ENCODE assay signal across 8 mouse cellular contexts in the genomic region with DNA sequence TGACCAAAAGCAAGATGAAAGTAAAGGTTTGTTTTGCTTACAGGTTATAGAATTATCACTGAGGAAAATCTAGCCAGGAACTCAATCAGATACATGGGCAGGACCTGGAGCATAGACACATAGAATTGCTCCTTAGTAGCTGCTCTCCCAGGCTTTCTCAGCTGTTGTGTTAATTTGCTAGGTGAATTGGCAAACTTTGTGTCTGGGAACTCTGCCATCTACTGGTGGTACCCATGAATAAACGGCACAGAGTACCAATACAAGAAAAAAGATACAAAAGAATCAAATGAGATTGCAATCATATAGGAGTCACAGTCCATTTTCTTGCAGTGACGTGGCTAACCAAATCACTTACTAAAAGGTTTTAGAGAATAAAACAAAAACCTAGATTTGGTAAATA.
DNase-seq lines count a peak whose midpoint lies in the region; ATAC-seq and TF ChIP-seq lines count a peak whose summit lies in the region.
"Had no signal": no experiment of that assay in that cellular context is flagged by ENCODE, and none has a peak within 500 bp of the region (broad histone marks: within the 10 kb centered on the region; RNA-seq: fewer than 3 reads in every experiment).

No protein-coding gene starts in this region.

- no peak overlapping the region for H3K4me3 ChIP-seq in CH12.LX (replicated peaks in 1 of 3; ENCODE audit: low read depth in 2 of 3, low read length in 2 of 3, poor library complexity in 1 of 3)

- H3K9ac ChIP-seq in CH12.LX (ENCODE audit: insufficient read depth, low read depth), result no peak overlapping the region

- peak; percentile 6 for DNase-seq in kidney, adult 9 months
- DNase-seq in kidney, postnatal 4 days, result no peak
- DNase-seq in CH12.LX (ENCODE audit: extremely low read depth) (peak; percentile 42), MEL-GATA-1-ER (ENCODE audit: extremely low read depth, low read depth) (peak; percentile 4)
- no peak for DNase-seq in urinary bladder, adult 2 months (ENCODE audit: low spot score)
- DNase-seq in gastrocnemius, postnatal 14 days, result no peak
- DNase-seq: thymus, postnatal 25 days had no signal

- no peaks in the 10 kb centered on the region for H3K9me3 ChIP-seq in CH12.LX (replicated peaks; ENCODE audit: low read length)

- H3K4me2 ChIP-seq in CH12.LX (ENCODE audit: insufficient read depth, low read depth, poor library complexity, severe bottlenecking), result no peak overlapping the region

- no peak overlapping the region for H3K27ac ChIP-seq in CH12.LX (ENCODE audit: insufficient read depth, low read depth)

- dilution Hi-C loops in CH12.LX (cut with MboI; ENCODE audit: extremely low pct_ligation_motif_present, extremely low pct_unique_long_range_greater_than_20kb, low sequenced_read_pairs), result no loop called here

- TF ChIP-seq RAD21 in CH12.LX (IDR thresholded peaks at IDR 0.05; ENCODE audit: low read depth, low read length), result peak; percentile 46

- no peak for TF ChIP-seq POLR2A in CH12.LX (IDR thresholded peaks at IDR 0.05; ENCODE audit: low read depth, low read length)

- no peaks in the 10 kb centered on the region for H3K36me3 ChIP-seq in CH12.LX (replicated peaks in 1 of 2; ENCODE audit: control insufficient read depth in 1 of 2, insufficient read depth in 1 of 2, low read length in 1 of 2)

- H3K27me3 ChIP-seq in CH12.LX (replicated peaks), result no peaks in the 10 kb centered on the region

- TF ChIP-seq CTCF in CH12.LX (conservative IDR thresholded peaks at IDR 0.05 in 1 of 2, IDR thresholded peaks at IDR 0.05 in 1 of 2; ENCODE audit: low read depth in 2 of 2, low read length in 2 of 2), result peak; percentile 65 to 72

- H3K4me1 ChIP-seq in CH12.LX (ENCODE audit: control insufficient read depth in 1 of 2, insufficient read depth in 2 of 2), result no peaks in the 10 kb centered on the region

- intact Hi-C loops in gastrocnemius, postnatal 14 days (cut with DNase I; ENCODE audit: low total_unique reads), result no loop called here

- H3K79me2 ChIP-seq in CH12.LX (replicated peaks; ENCODE audit: control insufficient read depth, extremely low read depth, insufficient read depth, poor library complexity, severe bottlenecking), result no peaks in the 10 kb centered on the region

- in situ Hi-C loops in CH12.LX (cut with MboI; ENCODE audit: low pct_ligation_motif_present, low pct_unique_long_range_greater_than_20kb, low sequenced_read_pairs), result no loop called here

- ATAC-seq in hematopoietic stem cell, adult 5-6 weeks (replicated peaks in 1 of 2; ENCODE audit: insufficient read depth in 1 of 2, low FRiP score in 2 of 2, low TSS enrichment in 1 of 2, low read depth in 1 of 2, poor library complexity in 2 of 2, severe bottlenecking in 2 of 2), result peak; percentile 37 to 60; a peak in 1 of 4 replicates

- no peak for TF ChIP-seq EP300 in CH12.LX (IDR thresholded peaks at IDR 0.05; ENCODE audit: low read length)

TF ChIP-seq in CH12.LX, 34 proteins besides CTCF, POLR2A, EP300 and RAD21:
- no peak for TF ChIP-seq TCF12 (IDR thresholded peaks at IDR 0.05; ENCODE audit: low read depth, low read length)
- TF ChIP-seq SMC3 (IDR thresholded peaks at IDR 0.05; ENCODE audit: low read depth, low read length), result peak; percentile 72
- TF ChIP-seq PAX5 (IDR thresholded peaks at IDR 0.05; ENCODE audit: low read length), result no peak
- TF ChIP-seq ZC3H11A (IDR thresholded peaks at IDR 0.05; ENCODE audit: low read depth, low read length), result no peak
TF ChIP-seq in CH12.LX: peak in this region for 1.

Comparison
In these comparisons a context has a peak if more than half of its experiments do, and no peak if none do; other contexts are left out.
1. DNase-seq: peak in kidney, adult 9 months (single experiment), CH12.LX (single experiment) and MEL-GATA-1-ER (single experiment); none in kidney, postnatal 4 days (0 of 2), urinary bladder, adult 2 months (single experiment) and gastrocnemius, postnatal 14 days (single experiment).